Mouse (Mus musculus) c-Kit-positive CD71-positive TER-119-positive erythroid progenitor cells, embryonic 14.5 days (primary cell): ENCODE measurements around the gene Olfr1184.
"Not testable (repeated sequence)": the region's sequence is repeated elsewhere in the genome, so short reads cannot be mapped to it uniquely, and the experiment has no call there.

Experiments
- DNase-seq: peaks from one replicate; pipeline ENCODE4 v3.0.0-alpha.2; 2013; ENCODE audit warnings: low spot score

Gene Olfr1184

DNA sequence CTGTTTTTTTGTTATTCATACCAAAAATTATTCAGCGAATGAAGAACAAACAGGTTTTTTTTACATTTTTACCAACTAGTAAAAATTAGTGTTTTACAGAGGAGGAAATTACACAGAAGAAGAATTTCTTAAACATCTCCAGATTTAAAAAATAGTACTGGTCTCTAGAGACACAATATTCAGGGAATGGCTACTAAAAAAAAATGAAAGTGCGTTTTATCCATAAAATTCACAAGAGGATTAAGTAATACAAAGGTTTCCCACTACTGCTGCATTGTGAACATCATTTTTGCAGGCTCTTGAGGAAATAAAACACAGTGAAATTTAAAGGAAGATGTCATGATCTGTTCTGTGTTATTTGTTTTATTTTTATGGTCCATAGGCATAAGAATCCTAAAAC lies at the start of gene Olfr1184:
Gene Olfr1184, plus strand, starts transcription at position 301 of the 400 bp plus-strand sequence.
- DNase-seq, result no peak

DNA sequence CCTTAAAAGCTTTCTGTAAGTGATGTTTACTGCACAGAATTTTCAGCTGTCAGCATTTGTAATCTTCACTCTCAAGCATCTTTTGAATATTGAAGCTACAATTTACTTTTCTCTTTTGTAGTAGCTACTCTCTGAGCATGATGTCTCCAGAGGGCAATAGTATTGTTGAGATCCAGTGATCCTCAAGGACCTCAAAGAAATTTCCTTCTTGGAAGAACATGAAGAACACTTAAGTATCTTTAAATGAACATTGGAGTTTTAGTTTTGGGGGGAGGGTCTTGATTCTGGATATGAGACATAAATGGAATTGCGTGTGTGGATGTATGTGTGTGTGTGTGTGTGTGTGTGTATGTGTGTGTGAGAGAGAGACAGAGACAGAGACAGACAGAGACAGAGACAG lies 34.4 kb upstream of the Olfr1184 start, which contains the start of gene Gm13757:
Gene Gm13757, minus strand, starts transcription at position 101 of the 400 bp plus-strand sequence.
- no peak for DNase-seq

DNA sequence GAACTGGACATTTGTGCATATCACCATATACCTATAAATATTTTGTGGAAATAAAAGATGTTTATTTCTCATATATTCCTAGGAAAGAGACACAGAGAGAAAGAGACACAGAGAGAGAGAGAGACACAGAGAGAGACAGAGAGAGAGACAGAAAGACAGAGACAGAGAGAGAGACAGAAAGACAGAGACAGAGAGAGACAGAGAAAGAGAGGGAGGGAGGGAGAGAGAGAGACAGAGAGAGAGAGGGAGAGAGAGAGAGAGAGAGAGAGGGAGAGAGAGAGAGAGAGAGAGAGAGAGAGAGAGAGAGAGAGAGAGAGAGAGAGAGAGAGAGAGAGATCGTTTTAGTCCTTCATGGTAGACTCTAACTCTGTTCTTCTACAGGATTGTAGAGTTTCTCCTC lies 28.8 kb upstream of the Olfr1184 start, which contains the start of gene Olfr1183:
Gene Olfr1183, plus strand, starts transcription at position 301 of the 400 bp plus-strand sequence.
- not testable (repeated sequence) for DNase-seq

DNA sequence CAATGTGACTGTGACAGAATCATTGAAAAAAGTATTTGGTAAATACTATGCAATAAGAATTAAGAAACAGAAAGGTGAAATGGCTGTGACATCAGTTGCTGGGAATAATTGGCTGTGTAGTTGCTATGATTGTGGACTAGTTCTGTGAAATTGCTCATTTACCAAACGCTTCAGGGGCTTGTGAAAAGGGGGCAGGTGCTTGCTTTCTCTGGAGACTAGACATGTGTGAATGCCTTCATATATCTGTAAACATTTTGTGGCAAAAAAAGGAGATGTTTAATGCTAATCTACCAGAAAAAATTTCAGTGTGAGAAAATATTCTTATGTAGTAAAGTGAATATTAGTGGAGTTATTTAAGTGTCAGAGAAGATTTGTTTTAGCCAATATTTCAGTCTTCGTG lies 9.6 kb downstream of the Olfr1184 start, which contains the start of gene Olfr1185-ps1:
Gene Olfr1185-ps1, plus strand, starts transcription at position 301 of the 400 bp plus-strand sequence.
- DNase-seq, result no peak

DNA sequence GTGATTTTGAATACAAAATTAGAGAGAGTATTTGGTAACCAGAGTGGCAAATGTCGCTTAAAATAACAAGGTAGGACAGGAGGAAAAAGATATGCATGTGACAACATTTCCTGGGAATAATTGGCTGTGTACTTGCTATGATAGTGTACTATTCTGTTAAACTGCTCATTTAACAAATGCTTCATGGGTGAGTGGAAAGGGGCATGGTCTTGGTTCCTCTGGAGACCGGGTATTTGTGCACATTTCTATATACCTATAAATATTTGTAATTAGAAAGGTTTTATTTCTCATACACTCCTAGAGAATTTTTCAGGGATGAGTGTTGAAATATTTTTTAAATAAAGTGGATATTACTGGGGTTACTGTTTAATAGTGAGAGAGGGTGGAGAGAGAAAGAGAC lies 34.9 kb downstream of the Olfr1184 start, which contains the start of gene Olfr1186:
Gene Olfr1186, plus strand, starts transcription at position 301 of the 400 bp plus-strand sequence.
- no peak for DNase-seq

- no peak for DNase-seq
These were observed 42.3 kb downstream of the Olfr1184 start for GRCm38 (mm10) chr2:88525720-88526119.
